Mouse (Mus musculus): ENCODE measurements around the gene Fam166b. TPM values are rescaled to one million over a fixed set of nuclear protein-coding genes. Genes with fewer than 3 reads are reported as not detected.

The Fam166b gene
- polyA plus RNA-seq, 1 experiment, result not detected

DNA sequence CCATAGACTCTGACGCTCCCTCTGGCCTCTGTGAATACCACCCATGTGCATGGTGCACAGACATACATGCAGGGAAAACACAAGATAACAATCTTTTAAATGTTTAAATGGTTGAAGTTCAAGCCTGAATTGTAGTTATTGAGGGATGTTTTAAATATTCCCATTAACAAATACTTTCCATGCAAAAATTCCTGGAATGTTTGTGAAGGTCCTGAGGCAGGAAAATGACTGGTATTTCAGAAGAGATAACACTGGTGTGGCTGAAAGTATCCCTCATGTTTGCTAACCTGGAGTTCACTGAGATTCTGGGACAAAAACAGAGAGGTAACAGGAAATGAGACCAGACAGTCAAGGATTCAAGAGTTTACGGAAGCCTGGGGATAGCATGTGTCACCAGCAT lies 39.5 kb downstream of the Fam166b start:
- no peaks in the 10 kb centered on the region for H3K4me1 ChIP-seq (ENCODE audit: control insufficient read depth, insufficient read depth, low read length)
- TF ChIP-seq CTCF (IDR thresholded peaks at IDR 0.05; ENCODE audit: control insufficient read depth, insufficient read depth, low read length), result no peak
- TF ChIP-seq POLR2A (IDR thresholded peaks at IDR 0.05; ENCODE audit: borderline replicate concordance, control insufficient read depth, low read depth, low read length), result no peak
- WGBS, result 85% methylated on average over 2 of the region's 2 CpGs
- no peak overlapping the region for H3K4me3 ChIP-seq (replicated peaks; ENCODE audit: control insufficient read depth, low read depth, low read length)
- no peak overlapping the region for H3K27ac ChIP-seq (ENCODE audit: control insufficient read depth, insufficient read depth, low read depth, low read length, poor library complexity)

GRCm38 (mm10) chr4:43386932-43387331 lies 42.0 kb downstream of the Fam166b start:
- H3K4me1 ChIP-seq (ENCODE audit: control insufficient read depth, insufficient read depth, low read length), result no peaks in the 10 kb centered on the region
- TF ChIP-seq CTCF (IDR thresholded peaks at IDR 0.05; ENCODE audit: control insufficient read depth, insufficient read depth, low read length) (no peak), POLR2A (IDR thresholded peaks at IDR 0.05; ENCODE audit: borderline replicate concordance, control insufficient read depth, low read depth, low read length) (no peak)
- no peak overlapping the region for H3K27ac ChIP-seq (ENCODE audit: control insufficient read depth, insufficient read depth, low read depth, low read length, poor library complexity)
- H3K4me3 ChIP-seq (replicated peaks; ENCODE audit: control insufficient read depth, low read depth, low read length), result no peak overlapping the region

DNA sequence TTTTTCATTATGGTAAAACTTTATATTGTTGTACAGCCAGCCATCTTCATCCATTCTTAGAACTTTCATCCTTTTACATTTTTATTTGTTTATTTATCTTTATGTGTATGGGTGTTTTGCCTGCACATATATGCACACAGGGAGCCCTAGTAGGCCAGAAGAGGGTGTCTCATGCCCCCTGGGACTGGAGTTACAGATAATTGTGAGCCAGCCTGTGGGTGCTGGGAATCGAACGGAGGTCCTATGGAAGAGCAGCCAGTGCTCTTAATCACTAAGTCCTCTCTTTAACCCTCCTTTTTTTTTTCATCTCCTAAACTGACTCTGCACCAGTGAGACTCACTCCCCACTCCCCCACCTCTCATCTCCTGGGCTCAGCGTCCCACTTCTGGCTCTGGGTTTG lies 44.4 kb downstream of the Fam166b start:
- H3K4me1 ChIP-seq (ENCODE audit: control insufficient read depth, insufficient read depth, low read length), result no peaks in the 10 kb centered on the region
- no peak overlapping the region for H3K27ac ChIP-seq (ENCODE audit: control insufficient read depth, insufficient read depth, low read depth, low read length, poor library complexity)
- H3K4me3 ChIP-seq (replicated peaks; ENCODE audit: control insufficient read depth, low read depth, low read length), result no peak overlapping the region
- WGBS, result 85% methylated on average over 3 of the region's 3 CpGs
- TF ChIP-seq POLR2A (IDR thresholded peaks at IDR 0.05; ENCODE audit: borderline replicate concordance, control insufficient read depth, low read depth, low read length) (no peak), CTCF (IDR thresholded peaks at IDR 0.05; ENCODE audit: control insufficient read depth, insufficient read depth, low read length) (no peak)

DNA sequence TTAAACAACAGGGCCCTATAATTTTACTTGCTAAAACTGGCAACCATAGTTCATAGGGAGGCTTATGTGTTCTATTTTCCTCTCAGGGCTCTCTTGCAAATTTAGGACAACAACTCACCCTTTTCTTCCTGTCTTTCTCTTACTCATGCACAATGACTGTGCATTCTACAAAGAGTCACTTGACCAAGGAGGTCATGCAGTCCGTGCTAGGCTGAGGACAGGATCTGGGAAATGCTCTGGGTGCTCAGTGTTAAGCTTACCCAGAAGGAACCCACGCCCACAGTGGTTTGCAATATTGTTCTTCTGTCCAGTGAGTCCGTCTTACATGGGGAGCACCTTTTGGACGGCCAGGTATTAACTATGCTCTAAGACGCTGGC lies 44.9 kb downstream of the Fam166b start:
- Histone ChIP-seq H3K4me1 (ENCODE audit: control insufficient read depth, insufficient read depth, low read length) (no peaks in the 10 kb centered on the region), H3K27ac (ENCODE audit: control insufficient read depth, insufficient read depth, low read depth, low read length, poor library complexity) (no peak overlapping the region), H3K4me3 (replicated peaks; ENCODE audit: control insufficient read depth, low read depth, low read length) (no peak overlapping the region)
- TF ChIP-seq CTCF (IDR thresholded peaks at IDR 0.05; ENCODE audit: control insufficient read depth, insufficient read depth, low read length) (no peak), POLR2A (IDR thresholded peaks at IDR 0.05; ENCODE audit: borderline replicate concordance, control insufficient read depth, low read depth, low read length) (no peak)
- 60% methylated on average over 5 of the region's 5 CpGs for WGBS

- Histone ChIP-seq H3K4me1 (ENCODE audit: control insufficient read depth, insufficient read depth, low read length) (no peaks in the 10 kb centered on the region), H3K27ac (ENCODE audit: control insufficient read depth, insufficient read depth, low read depth, low read length, poor library complexity) (no peak overlapping the region), H3K4me3 (replicated peaks; ENCODE audit: control insufficient read depth, low read depth, low read length) (no peak overlapping the region)
- 45% methylated on average over 11 of the region's 11 CpGs for WGBS
- TF ChIP-seq POLR2A (IDR thresholded peaks at IDR 0.05; ENCODE audit: borderline replicate concordance, control insufficient read depth, low read depth, low read length), result no peak
- TF ChIP-seq CTCF (IDR thresholded peaks at IDR 0.05; ENCODE audit: control insufficient read depth, insufficient read depth, low read length), result no peak
Measured at GRCm38 (mm10) chr4:43383246-43384082, 45.5 kb downstream of the Fam166b start.

GRCm38 (mm10) chr4:43382155-43383020 lies 46.5 kb downstream of the Fam166b start:
- WGBS, result 7% methylated on average over 32 of the region's 33 CpGs
- Histone ChIP-seq H3K27ac (ENCODE audit: control insufficient read depth, insufficient read depth, low read depth, low read length, poor library complexity) (no peak overlapping the region; the same call in 1 of the 2 replicates), H3K4me3 (replicated peaks; ENCODE audit: control insufficient read depth, low read depth, low read length) (peak overlapping the region; percentile 10), H3K4me1 (ENCODE audit: control insufficient read depth, insufficient read depth, low read length) (no peaks in the 10 kb centered on the region)
- TF ChIP-seq CTCF (IDR thresholded peaks at IDR 0.05; ENCODE audit: control insufficient read depth, insufficient read depth, low read length), result no peak
- no peak for TF ChIP-seq POLR2A (IDR thresholded peaks at IDR 0.05; ENCODE audit: borderline replicate concordance, control insufficient read depth, low read depth, low read length)

DNA sequence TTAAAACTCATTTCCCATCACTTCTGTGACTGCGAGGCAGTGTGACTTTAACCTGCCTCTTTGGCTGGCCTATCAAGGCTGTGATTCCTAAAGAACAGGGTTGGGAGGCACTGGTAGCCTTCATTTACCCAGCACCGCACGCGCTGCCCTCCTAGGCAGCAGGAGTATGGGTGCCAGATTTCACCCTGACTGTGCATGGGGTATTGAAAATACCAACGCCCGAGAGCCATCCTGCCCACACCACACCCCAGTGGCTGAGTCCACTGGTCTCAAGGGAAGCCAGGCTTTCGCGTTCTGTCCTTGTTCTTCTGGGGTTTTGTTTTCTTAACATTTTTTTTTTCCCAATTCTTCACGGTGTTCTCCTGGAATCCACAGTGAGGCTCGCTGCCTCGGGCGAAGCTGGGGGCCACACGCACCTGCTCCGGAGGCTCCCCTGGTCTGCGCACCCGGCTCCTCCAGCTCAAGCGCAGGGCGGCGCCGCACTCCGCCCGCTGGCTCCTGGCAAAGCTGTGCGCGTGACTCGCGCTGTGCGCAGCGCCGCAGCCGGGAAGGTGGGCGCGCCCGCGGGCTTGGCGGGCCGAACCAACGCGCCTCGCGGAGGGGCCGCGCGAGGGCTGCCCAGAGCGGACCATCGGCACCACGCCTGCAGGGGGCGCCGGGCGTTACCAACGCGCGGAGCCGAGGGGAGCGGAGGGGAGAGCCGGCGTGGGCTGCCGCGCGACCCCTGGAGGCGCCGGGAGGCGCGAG lies 47.4 kb downstream of the Fam166b start, which contains the start of gene Rusc2:
Rusc2 (plus strand) TSS at position 572 of the 747 bp plus-strand sequence.
- peak within 1 kb of the TSS; percentile 31 for H3K4me3 ChIP-seq (replicated peaks; ENCODE audit: control insufficient read depth, low read depth, low read length)

More for the DNA sequence above, 47.4 kb downstream of the Fam166b start, which contains the start of gene Rusc2:
- no peak within 1 kb of the TSS; the same call in 1 of the 2 replicates for H3K27ac ChIP-seq (ENCODE audit: control insufficient read depth, insufficient read depth, low read depth, low read length, poor library complexity)
- TF ChIP-seq CTCF (IDR thresholded peaks at IDR 0.05; ENCODE audit: control insufficient read depth, insufficient read depth, low read length) (no peak), POLR2A (IDR thresholded peaks at IDR 0.05; ENCODE audit: borderline replicate concordance, control insufficient read depth, low read depth, low read length) (peak; percentile 24; the same call in 1 of the 2 replicates)
- no peaks in the 10 kb centered on the region for H3K4me1 ChIP-seq (ENCODE audit: control insufficient read depth, insufficient read depth, low read length)
- WGBS, result under 1% methylated on average over 63 of the region's 63 CpGs

Data from bone marrow, adult 2 months (tissue).